Mouse (Mus musculus) A20 (cell line): ENCODE measurements at regions not wholly inside any gene's neighbourhood (a gene's known extent, or its start where the extent isn't known, plus 50 kb on each side); places are given as distances from the start of the nearest gene placed in this dataset.

Experiments used
- DNase-seq: peaks from one replicate; pipeline ENCODE4 v3.0.0-alpha.2; 2011; ENCODE audit warnings: low read depth, low spot score

DNA sequence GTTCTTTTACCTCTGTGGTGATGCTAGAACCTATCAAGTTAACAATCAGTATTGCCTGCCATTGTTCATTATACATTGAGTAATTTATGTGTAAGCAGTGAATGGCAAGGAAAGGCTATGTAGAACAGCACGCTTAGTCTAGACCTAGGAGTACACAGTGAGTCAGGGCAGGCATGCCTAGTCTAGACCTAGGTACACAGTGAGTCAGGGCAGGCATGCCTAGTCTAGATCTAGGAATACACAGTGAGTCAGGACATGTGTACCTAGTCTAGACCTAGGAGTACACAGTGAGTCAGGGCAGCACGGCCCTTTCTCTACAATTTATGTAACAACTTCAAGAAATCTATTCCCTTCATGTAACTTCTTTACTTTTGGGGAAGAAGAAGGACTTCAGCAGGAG lies 347.2 kb downstream of the Tmem232 start:
- DNase-seq, result no peak

DNA sequence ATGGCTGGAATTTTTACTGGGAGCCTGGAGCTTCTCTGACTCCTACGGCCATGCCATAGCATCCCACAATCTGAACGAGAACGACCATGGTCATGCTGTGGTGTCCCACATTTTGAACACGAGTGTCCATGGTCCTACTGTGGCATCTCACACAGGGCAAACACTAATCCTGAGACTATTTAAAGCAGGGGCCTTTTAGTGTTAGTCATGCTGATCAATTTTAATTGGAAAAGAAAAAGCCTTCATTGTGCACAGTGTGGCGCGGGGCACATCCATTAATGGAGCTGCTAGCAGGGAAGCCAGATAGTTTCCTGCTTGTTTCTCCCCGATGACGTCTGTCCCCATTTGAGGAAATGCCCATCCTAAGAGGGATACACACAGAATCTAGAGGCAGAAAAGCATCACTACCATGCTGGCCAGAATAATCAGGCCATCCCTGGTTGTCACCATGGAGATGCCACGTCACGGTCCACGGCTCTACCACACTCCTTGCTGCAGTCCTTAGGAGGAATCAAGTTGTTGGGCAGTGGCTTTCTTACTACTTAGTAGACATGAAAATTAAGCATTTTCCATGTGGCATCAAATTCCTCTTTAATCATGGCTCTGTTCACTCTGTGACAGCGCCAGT lies 348.0 kb downstream of the Tmem232 start:
- DNase-seq, result no peak

DNA sequence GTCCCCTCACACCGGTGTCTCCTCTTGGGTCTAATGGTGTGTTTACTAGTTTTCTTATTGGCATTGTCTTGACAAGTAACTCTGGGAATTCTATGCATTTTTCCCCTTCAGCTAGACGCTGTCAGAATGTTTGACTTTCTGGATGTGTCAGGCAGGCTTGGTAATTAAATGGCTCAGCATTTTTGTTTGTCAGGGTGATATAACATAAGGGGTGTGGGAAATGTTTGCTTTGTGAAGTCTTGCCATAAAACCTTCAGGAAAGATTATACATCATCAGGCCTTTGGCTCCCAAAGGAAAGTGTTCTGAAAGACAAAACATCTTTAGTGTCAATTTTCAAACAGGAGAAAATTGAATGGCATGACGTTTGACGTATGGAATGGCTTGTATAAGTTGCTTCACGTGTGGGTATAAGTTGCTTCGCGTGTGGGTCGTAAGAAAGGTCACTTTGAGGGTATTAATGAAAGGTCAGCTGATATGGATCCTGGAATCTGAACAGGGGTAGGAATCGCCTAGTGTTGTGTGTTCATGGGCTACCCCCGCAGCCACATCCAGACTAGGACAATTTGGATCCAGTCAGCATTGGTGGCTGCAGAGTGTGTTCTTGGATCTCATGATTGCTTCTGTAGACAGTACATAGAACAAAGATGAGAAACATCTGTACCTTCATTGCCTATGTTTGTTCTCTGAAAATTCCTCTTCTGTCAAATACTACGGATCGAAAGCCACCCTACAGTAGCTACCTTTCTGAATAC lies 349.6 kb downstream of the Tmem232 start:
- DNase-seq, result no peak

DNA sequence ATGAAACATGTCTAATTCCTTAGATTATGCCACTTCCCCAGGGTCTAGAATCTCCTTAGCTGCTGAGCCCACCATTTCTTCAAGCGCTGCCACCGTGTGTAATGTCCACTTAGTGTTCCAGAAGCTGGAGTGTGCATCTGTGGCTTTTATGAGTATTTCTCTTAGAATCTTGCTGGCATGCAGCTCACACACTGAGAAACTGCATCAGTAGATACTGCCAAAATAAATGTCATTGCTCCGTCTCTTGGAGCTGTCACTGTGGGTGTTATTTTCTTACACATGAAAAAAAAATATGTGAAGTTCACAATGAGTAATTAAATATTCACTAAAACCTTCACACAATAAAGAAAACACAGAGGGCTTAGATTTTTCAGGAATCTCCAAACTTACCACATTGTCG lies 345.3 kb upstream of the 4930583I09Rik start:
- no peak for DNase-seq

DNA sequence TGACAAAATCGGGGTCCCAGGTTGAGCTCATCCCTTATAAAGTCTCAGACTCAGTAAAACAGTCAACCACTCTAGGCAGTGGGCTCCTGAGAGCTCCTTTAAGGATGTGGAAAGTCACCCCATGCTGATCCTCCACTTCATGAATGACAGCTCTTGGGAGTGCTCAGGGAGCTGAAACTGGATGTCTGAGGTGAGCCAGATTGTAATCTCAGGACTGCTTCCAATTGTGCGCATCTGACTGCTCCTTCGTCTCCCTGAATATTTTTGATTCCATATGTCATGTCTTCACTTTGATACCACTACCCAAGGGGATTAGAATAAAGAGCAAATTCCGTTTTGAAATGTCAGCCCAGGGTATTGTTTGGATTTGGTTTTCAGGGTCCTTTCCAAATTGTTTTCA lies 339.9 kb upstream of the 4930583I09Rik start:
- DNase-seq, result no peak

DNA sequence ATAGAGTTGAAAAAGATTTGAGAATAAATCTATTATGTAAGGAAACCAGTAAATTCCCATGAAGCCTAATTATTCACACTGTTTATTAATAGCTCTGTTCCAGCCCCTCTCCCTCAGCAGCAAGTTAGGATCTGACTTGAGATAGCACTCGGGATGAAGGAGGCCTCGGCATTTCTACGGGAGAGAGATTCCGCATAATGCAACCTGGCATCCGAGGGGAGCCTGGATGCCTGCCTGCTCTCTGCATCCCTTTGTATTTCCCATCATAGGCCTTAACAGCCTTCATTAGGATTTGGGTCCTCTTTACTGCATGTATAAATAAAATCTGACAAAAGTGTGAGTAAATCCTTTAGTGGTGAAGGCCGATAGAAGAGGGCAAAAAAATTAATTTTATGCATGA lies 338.2 kb upstream of the 4930583I09Rik start:
- no peak for DNase-seq

DNA sequence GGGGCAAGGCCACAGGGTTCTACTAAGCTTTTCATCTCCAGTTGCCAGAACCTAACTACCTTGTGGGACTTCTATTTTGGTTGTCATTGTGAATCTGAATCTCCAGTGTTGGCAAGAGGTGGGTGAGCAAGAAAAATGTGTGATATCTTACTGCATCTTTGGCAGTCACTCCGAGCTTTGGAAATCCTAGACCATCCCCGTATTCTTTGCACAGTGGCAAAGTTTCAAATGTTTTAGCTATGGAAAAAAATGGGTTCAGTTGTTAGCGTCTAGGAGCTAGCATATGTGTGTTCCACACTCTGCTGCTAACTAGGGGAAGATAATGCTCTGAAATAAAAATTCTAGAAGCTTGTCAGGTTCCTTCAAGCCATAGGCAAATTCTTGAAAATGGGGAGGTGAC lies 337.4 kb upstream of the 4930583I09Rik start:
- DNase-seq, result no peak

DNA sequence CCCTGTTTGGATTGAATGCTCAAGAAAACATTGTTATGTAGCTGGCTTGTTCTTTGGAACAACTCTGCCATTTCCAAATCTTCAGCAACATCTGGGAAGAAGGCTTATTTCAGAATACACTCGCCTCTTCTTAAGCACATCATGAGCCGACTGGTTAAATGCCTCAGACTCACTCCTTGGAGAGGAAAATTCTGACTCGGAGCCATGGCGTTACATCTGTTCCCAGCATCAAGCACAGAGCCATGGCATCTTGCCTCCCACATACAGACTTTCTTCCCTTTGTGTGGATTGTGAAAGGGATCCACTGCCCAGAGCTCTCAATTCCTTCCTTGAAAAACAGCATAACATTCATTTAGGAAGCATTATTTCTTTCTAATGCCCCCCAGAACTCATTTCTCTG lies 334.8 kb upstream of the 4930583I09Rik start:
- no peak for DNase-seq

DNA sequence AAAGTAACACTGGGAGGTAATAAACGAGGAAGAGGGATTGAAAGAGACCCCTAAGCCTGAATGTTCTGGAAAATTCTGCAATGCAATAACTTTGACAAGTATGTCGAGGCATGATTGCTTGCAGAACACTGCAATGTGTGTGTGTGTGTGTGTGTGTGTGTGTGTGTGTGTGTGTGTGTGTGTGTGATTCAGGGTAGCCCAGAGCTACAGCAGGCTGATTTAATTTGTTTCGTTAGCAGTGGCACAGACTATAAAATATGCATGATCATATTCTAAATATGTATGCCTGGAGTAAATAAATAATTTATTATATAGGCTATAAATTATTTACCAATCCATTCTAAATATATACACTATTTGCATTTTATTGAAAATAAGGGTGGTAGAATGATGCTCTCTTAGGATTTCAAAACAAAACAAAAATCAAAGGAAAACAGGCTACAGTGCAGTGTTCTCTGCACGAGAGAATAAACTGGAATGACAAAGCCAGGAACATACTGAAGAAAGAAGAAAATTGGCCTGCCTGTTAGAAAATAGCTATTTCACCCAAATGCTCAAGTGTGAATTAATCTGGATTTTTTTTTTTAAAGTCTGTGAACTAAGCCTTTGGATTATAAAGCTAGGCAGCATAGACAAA lies 334.2 kb upstream of the 4930583I09Rik start:
- DNase-seq, result no peak

DNA sequence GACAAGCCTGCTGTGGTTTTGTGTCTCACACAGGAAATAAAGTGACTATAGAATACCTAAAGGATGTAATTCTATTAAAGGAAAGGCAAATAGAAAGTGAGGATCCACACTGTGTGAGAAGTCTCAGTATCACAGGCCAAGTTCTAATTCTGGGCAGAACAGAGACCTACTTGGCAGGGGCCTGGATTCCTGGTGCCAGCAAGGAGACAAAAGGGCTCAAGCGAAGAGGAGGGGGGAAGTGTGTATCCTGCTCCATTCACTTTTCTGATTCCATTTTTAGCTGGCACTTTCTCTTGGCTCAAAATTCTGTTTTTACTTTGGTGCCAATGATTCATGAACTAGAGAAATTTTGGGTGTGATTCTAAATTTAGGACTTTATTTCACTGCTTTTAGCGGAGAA lies 310.5 kb upstream of the 4930583I09Rik start:
- no peak for DNase-seq

DNA sequence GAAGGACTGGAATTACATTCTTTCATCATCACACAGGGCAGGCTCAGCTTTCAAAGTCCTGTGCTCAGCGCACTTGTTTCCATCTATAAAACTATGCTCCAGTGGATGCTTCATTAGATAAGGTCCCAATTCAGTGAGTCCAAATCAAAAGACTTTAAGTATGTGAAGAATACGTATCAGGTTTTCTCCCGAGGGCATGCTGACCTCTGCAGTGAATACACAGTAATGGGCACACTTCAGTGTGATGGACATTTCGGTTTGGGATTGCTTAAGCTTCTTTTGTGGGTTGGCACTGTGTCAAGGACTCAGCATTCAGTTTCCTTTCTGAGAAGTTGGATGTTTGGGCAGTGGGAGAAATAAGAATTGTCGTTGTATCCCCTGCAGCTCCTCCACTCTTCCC lies 278.8 kb upstream of the 4930583I09Rik start:
- DNase-seq, result no peak

DNA sequence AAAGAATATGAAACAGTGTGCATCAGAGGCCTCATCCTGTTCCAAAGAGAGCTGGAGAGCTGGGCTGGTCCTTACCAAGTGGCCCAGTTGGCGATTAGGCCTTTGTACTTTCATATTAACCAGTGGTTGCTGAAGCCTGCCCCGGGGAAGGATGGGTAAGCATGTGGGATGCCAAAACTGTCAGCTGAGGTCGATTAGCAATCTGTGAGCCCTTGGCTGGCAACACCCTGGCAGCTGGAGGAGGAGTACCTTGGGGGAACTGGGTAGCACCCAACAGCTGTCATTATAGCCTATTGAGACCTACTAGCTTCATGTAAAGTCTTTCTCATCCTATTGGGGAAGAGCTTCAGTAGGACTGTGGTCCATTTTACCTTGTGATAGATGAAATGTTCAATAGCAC lies 277.2 kb upstream of the 4930583I09Rik start:
- no peak for DNase-seq

DNA sequence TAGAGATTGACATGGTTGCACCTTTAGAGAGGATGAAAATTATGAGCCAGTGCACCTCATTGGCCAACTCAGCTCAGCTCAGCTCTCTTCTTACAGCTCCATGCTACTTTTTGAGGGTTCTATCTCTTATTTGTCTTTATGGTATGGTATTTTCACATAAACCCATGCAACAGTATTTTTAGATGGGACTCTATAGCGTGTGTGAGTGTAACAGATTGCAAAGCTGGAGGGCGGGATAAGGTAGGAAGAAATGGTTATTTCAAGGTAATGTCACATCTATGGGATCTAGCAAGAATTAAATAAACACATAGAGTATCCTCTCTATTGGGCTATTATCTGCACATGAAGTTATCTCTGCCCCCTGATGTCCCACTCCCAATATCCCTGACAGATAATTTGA lies 269.8 kb upstream of the 4930583I09Rik start:
- no peak for DNase-seq

DNA sequence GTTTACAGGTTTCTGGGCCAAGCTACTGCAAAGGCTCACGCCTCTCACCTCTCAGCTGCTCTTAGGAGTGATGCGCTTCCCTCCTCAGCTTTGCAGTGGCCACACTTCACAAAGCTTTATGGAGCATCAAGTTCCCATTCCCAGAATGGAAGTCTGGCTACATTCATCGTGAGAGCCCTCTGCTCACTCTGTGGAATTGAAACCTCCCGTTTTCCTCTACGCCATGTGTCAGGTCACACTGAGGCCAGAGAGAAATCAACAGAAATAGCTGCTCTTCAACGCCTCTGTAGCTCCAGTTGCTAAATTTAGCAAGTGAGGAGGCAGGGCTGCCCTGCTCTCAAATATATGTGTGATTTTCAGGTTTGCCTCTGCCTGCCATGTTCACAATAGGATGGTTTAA lies 265.3 kb upstream of the 4930583I09Rik start:
- DNase-seq, result no peak

DNA sequence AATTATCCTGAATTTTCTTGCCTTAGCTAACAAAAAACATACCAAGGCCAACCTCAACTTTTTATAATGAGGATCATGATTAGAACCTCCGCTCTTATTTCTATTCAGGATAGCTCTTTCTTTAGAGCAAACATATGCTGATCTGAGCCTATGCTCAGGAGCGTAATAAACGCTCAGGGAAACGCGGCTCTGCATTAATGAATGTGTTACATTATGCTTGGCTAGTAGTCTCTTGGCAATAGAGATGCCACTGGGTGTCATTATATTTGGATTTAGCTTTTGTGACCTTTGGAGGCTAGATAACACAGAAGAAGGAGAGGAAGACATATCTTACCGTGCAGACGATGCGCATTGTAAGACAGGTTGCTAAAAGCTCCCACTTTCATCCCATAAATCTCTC lies 246.4 kb upstream of the 4930583I09Rik start:
- DNase-seq, result no peak

DNA sequence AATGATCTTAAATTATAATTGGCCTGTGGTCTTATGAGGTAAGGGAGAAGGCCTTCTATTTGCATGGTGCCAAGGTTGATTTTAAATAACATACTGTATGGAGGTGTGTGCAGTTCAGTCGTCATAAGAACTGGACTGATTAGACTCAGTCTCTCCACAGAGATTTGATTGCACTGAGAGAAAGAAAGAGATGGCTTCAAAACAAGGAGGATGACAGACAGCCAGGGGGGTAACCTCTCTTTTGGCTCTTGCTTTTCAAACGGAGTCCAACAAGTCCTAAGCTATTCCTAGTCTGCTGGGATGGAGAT lies 245.9 kb upstream of the 4930583I09Rik start:
- DNase-seq, result no peak

DNA sequence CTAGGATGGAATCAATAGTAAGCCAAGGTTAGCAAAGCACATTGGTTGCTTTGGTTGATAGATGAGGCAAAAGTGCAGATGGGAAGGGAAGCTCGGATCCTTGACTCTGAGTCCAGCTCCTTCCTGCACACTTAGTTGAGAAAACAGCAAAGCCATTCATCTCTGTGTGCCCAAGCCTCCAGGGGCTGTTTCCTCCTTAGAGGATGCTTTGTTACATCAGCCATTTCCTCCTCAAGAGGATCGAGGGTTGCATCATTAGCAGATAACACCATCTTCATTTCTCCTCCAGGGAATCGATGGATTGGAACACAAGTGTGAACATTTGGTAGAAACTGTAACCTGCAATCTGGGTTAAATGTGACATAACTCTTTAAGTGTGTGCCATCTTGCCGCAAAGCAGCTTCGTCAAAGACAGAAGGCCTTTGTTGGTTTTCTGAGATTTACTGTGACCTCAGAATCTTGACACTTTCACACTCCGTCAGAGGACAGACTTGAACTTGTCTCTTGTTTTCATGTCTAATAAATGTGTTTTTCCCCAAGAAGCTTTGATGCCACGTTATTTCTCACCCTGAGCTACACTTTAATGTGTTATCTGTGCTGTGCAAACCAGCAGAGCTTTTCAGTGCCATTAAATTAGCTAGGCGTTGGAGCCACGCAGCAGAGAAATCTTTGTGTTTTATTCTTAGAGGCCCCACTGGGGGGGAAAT lies 245.4 kb upstream of the 4930583I09Rik start:
- no peak for DNase-seq

DNA sequence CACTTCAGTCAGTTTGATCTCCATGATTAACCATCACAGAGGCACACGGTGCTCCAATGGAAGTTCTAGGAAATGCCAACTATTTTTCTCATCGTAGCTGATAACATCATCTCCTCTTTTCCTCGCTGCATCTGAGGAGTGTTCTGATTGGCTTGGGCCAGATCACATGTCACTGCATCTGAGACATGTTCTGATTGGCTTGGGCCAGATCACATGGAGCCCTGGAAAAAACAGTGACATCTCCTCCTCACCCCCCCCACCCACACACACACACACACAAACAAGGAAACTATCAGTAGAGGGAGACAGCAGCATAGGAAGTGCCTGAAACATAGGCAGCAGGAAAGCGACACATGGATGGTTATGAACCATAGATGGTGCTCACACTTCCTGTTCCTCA lies 239.0 kb upstream of the 4930583I09Rik start:
- DNase-seq, result no peak

DNA sequence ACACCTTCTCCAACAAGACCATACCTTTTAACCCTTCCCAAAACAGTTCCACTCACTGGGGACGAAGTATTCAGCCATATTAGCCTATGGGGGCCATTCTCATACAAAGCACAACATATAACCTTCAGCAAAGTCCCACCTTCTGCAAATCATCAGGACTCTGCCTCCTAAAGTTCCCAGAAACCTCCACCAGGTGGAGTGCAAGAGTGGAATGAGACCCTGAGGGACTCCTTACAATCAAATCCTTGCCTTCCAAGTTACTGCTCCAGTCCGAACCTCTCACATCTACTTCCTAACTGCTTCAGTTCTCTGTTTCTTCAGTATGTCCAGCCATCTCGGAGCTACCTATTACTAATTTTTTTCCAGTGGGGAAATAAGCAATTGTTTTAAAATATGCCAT lies 235.2 kb upstream of the 4930583I09Rik start:
- peak; percentile 15 for DNase-seq

DNA sequence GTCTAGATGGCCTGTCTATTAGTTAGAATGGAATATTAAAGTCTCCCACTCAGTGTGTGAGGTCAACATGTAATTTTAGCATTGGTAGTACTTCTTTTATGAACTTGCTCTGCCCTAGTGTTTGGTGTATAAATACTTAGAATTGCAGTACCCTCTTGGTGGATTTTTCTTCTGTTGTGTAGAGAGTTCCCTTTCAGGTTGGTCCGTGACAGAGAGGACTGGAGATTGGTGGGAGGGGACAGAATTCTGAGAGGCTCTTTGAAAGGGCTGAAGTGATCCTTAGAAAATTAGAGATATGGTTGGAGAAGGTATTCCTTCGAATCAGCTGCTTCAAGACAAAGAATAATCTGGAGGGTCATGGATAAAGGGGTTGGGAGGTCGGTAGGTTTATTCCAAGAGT lies 230.3 kb upstream of the 4930583I09Rik start:
- DNase-seq, result no peak

DNA sequence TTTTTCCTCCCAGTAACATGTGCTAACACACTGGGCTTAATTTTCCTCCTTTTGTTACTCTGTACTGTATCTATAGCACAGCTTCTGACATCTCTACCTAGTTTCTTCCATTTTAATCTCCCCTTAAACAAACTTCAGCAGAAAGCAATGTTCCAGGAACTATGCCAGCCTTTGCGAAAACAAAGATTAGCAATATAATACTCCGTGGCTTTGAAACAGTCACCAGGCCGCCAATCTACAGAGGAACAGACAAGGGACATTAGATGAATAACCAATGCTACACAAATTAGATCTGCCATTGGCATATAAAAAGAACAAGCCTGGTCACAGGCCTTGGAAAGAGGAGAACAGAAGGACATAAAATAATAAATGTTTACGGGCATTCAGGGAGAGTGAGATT lies 220.2 kb upstream of the 4930583I09Rik start:
- DNase-seq, result no peak

DNA sequence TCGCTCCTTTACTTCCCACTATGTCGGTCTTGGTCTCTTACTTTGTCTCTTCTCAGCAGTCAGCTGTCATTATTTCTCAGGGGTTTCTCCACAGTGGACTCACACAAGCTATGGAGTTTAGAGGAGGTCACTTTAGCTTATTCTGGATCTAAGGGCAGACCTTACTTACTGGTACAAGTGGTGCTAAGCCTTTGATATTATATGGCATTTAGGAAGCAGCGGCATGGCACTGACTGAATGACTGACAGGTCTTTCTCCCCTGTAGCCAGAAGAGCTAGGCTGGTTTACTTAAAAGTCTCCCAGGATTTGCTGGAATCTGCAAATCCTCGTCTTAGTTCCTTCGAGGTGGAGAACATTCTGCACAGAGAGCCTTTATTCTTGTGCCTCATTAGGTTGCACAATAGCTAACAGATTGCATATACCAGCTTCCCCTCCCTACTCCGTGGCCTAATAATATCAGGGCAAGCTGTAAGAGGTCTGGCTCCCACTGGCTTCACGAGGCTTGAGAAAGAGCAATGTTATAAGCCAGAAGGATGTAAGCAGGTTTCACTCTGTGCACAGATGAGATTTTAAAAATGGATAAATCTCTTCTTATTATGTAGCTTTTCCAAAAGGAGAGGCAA lies 214.1 kb upstream of the 4930583I09Rik start:
- no peak for DNase-seq
